Mouse (Mus musculus): ENCODE data around the gene Tnrc6c.

The Tnrc6c gene

GRCm38 (mm10) chr11:117790703-117791440, 136.8 kb downstream of the Tnrc6c start:
- DNase-seq (ENCODE audit: low spot score in 2 of 2) = no peak

GRCm38 (mm10) chr11:117791441-117791761, 137.3 kb downstream of the Tnrc6c start:
- no peak for DNase-seq (ENCODE audit: low spot score in 2 of 2)

- DNase-seq (ENCODE audit: low spot score in 2 of 2) = no peak
Observed at GRCm38 (mm10) chr11:117792281-117792888, 138.3 kb downstream of the Tnrc6c start.

- DNase-seq (ENCODE audit: low spot score in 2 of 2) = no peak
Observed at GRCm38 (mm10) chr11:117794035-117794551, 140.0 kb downstream of the Tnrc6c start.

- DNase-seq (ENCODE audit: low spot score in 2 of 2) = no peak
Observed at GRCm38 (mm10) chr11:117796954-117797353, 142.9 kb downstream of the Tnrc6c start.

- no peak for DNase-seq (ENCODE audit: low spot score in 2 of 2)
Observed at GRCm38 (mm10) chr11:117797511-117798159, 143.5 kb downstream of the Tnrc6c start, which contains the start of gene 6030468B19Rik. Gene 6030468B19Rik (plus strand): TSS chr11:117797660.

GRCm38 (mm10) chr11:117798160-117798541, 144.1 kb downstream of the Tnrc6c start:
- DNase-seq (ENCODE audit: low spot score in 2 of 2) = no peak

GRCm38 (mm10) chr11:117799174-117799573, 145.1 kb downstream of the Tnrc6c start:
- no peak for DNase-seq (ENCODE audit: low spot score in 2 of 2)

GRCm38 (mm10) chr11:117800038-117800437, 145.9 kb downstream of the Tnrc6c start:
- no peak for DNase-seq (ENCODE audit: low spot score in 2 of 2)

GRCm38 (mm10) chr11:117801650-117802049, 147.6 kb downstream of the Tnrc6c start:
- DNase-seq (ENCODE audit: low spot score in 2 of 2) = no peak

GRCm38 (mm10) chr11:117803166-117803688, 149.1 kb downstream of the Tnrc6c start:
- no peak for DNase-seq (ENCODE audit: low spot score in 2 of 2)

GRCm38 (mm10) chr11:117806781-117807180, 152.7 kb downstream of the Tnrc6c start:
- DNase-seq (ENCODE audit: low spot score in 2 of 2) = no peak

- peak in 1 of 2 experiments; percentile 61 for DNase-seq (ENCODE audit: low spot score in 2 of 2)
Observed at GRCm38 (mm10) chr11:117809407-117810311, 155.6 kb downstream of the Tnrc6c start, which contains the start of the genes Gm20708 and Syngr2. Gene Gm20708 (plus strand): TSS chr11:117809668. Gene Syngr2 (plus strand): TSS chr11:117809668.

GRCm38 (mm10) chr11:117810401-117811046, 156.4 kb downstream of the Tnrc6c start:
- peak; percentile 76 to 77 for DNase-seq (ENCODE audit: low spot score in 2 of 2)
